Mouse (Mus musculus): ENCODE measurements around the gene Alms1.
"Not testable (repeated sequence)": the region's sequence is repeated elsewhere in the genome, so short reads cannot be mapped to it uniquely, and the experiment has no call there.

Alms1 gene

GRCm38 (mm10) chr6:85713105-85713504 lies 125.8 kb downstream of the Alms1 start, which contains the start of gene Nat8f7:
Gene Nat8f7, minus strand, starts transcription at chr6:85713205.
- not testable (repeated sequence) for DNase-seq (ENCODE audit: low read depth)
